Mouse (Mus musculus) layer of hippocampus, postnatal 14 days (tissue): ENCODE data around the gene Olfr967. TPM values are rescaled to one million over a fixed set of nuclear protein-coding genes. Genes with fewer than 3 reads are reported as not detected.
"Not testable (repeated sequence)": the region's sequence is repeated elsewhere in the genome, so short reads cannot be mapped to it uniquely, and the experiment has no call there.

Source experiments
- DNase-seq, 2 experiments: peaks; one replicate each; pipeline ENCODE4 v3.0.0; 2021 to 2022; ENCODE audit warnings: low spot score in 2 of 2, mixed read lengths in 1 of 2
- long read RNA-seq, 2 experiments: library from polyadenylated mRNA; stranded (forward); transcript quantifications; one replicate each; pipeline ENCODE4 v2.0.0; 2021
- total RNA-seq, 2 experiments: library from RNA; stranded (reverse); gene quantifications; 2 replicates each; pipeline ENCODE4 v1.2.3; 2021

Olfr967 gene
- not detected for total RNA-seq
- long read RNA-seq, experiment 1 = 0 reads
- long read RNA-seq, experiment 2 = 0 reads

DNA sequence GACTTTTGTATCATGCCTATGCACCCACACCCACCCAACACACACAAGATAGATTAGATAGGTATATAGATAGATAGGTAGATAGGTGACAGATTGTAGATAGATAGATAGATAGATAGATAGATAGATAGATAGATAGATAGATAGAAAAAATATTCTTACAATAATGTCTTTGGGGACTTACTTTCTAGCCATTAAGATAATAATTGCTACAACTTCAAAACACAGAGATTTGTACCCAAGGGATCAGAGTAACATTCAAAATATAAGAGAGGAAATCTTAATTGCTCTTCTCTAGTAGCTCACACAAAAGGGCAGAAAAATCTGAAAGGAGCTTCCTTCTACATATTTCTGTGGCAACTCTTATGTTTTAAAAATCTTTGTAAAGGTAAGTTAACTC is at the start of gene Olfr967:
Gene Olfr967 (plus strand): TSS at position 301 of the 400 bp plus-strand sequence.
- DNase-seq = no peak

DNA sequence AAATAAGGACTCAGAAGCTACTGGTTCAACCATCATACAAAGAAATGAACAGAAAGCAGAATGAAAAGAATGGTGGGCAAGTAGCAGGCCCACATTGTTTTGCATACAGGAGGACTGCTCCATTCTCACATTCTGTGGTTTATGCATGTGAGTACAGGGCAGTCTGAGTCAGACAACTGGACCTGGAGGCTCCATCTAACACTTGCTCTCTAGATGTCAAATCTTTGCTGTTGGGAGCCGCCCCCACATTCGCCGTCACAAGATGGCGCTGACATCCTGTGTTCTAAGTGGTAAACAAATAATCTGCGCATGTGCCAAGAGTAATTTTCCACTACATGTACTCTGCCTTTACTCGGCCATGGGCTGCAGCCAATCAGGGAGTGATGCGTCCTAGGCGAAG is 44.9 kb upstream of the Olfr967 start:
- not testable (repeated sequence) for DNase-seq

DNA sequence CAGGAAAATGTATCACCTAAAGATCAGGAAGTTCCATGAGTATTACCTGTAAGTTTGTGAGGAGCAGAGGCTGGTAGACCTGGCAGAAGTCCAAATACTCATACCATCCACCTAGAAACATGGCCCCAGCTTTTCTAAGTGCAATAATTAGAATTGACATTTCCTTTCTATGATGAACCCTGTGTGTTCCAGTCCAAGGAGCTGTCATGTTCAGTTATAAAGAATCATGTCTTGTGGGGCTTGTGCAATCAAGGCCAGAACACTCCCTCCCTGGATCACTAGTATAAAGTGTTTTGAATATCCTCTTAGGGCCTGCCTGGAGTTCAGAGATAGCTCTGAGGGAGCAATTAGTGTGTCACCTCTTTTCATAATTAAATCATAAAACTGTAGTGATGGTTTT is 39.0 kb upstream of the Olfr967 start, which contains the start of gene Olfr149:
Gene Olfr149 (minus strand): TSS at position 101 of the 400 bp plus-strand sequence.
- DNase-seq = no peak

DNA sequence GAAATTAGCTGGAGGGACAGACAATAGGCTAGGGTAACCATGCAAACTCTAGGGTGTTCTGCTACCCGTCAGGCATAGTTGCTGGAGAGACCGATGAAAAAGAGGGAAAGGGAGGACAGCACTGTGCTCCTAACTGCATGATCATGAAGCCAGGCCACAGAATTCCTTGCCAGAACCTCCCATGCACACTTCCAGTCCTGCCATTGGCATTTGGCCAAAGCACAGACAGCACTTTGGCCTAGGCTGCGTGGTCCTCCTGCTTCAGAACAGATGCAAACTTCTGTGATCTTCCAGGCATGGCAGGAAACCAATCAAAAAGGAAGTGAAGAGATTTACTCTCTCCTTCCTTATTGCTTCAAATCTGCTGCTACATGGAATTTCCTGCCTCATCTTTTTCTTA is 37.1 kb upstream of the Olfr967 start:
- DNase-seq = no peak

DNA sequence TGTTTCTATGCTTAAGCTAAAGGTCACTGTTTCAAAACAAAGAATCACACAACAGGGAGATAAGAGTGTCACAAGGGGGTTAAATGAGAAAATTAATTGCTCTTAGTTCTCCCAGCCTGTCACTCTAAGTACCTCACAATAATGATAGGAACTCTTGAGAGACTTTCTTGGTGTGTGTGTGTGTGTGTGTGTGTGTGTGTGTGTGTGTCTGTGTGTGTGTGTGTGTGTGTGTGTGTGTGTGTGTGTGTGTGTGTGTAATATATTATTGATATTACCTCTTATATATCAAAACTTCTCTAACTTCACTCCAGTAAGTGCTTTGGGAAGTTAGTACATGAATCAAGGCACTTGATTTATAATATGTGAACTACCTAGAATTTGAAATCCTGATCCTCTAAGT is 35.0 kb upstream of the Olfr967 start, which contains the start of gene Olfr965:
Gene Olfr965 (plus strand): TSS at position 301 of the 400 bp plus-strand sequence.
- no peak for DNase-seq

DNA sequence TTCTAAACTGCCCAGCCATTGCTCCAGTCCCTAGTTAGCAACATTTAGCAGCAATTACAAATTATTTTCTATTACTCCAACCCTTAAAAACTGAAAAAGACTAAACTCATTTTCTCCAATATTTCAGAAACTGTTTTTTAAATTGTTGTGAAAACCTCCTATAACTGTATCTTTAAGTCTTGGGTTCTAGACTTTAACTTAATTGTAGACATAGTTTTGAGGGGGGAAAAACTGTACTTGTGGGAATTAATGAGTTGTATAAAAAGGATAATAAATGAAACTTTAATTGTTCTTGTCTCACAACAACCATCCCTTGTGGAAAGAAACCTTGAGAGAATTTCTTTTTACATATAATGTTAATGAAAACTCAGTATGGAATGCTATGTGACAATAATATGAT is 15.4 kb upstream of the Olfr967 start, which contains the start of gene Olfr150:
Gene Olfr150 (plus strand): TSS at position 301 of the 400 bp plus-strand sequence.
- DNase-seq = no peak

DNA sequence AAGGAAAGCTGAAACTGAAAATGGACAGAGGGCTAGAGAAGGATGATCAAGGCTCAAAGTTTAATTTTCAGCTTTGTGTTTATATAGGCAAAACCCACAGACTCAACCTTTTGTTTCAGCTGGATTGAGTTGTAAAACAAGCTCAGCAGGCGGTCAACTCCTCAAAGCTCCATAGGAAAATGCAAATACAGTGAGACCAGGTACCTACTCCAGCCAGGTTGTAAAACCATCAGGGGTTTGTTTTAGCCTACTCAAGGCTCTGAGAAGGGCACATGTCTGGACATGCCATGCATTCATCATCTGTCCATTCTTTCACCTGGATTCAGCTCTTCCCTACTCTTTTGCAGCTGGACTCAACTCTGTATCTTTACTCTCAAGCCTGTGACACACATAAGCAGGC is 5.3 kb upstream of the Olfr967 start:
- DNase-seq = no peak

DNA sequence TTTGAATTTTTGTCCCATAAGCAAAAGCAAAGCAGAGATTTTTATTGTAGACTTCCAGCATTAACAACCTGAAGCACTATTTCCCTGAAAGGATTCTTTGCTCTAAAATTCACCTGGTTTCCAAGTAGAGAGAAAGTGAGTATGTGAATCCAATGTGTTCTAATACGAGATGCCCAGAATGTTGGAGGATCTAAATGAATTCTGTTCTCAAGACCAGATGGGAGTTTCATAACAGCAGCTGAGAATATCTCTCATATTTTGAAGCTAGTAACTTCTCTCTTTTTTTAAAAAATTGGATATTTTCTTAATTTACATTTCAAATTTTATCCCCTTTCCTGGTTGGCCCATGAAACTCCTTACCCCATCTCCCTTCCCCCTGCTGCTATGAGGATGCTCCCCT is 379 bp downstream of the Olfr967 start:
- DNase-seq = peak in 1 of 2 experiments; percentile 41

DNA sequence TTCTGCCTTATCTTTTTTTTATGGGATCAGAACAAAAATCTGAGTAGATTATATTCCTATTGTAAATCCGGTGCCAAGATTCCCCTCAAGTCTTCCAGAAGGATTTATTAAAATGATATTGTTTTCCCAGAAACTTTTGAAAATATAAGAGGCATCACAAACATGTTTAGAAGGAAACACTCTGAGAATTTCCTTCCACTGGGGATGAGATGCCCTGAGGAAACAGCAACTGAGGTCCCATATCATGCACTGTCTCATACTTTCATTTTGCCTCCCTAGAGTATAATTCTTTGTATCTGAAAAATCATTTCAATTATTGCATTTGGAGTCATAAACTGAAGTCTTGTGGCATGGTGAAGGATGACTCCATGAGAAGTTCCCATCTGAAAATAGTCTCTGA is 37.1 kb downstream of the Olfr967 start, which contains the start of gene Olfr968:
Gene Olfr968 (minus strand): TSS at position 101 of the 400 bp plus-strand sequence.
- DNase-seq = no peak

DNA sequence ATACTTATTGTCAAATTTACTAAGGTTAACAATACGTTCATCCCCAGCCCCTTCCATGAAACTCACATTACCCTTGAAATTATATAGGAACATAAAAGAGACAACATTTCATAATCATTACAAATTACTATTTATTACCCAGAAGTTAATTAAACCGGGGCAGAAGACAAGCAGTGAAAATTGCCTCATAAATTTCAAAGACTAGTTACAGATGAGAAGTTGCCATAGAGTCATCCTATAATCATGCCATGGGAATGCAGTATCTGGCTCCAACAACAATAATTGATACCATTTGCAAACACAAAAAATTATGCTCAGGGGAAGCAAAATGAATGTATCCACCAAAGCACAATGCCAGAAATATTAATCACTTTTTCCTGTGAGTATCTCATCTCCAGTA is 44.5 kb downstream of the Olfr967 start, which contains the start of gene Olfr969:
Gene Olfr969 (plus strand): TSS at position 388 of the 400 bp plus-strand sequence.
- DNase-seq = no peak

Other genes with a start within 250 kb of the Olfr967 start
- not detected for gene Olfr957, start 230.4 kb upstream of the Olfr967 start, total RNA-seq
- not detected for gene Olfr958, start 192.2 kb upstream of the Olfr967 start, total RNA-seq
- not detected for gene Olfr959, start 170.7 kb upstream of the Olfr967 start, total RNA-seq
- gene AW551984, start 141.8 kb upstream of the Olfr967 start, total RNA-seq = 10 to 100 TPM; 13.2 to 13.8 TPM
- not detected for gene Olfr148, start 135.6 kb upstream of the Olfr967 start, total RNA-seq
- not detected for gene Olfr960, start 124.9 kb upstream of the Olfr967 start, total RNA-seq
- not detected for gene Olfr961, start 101.2 kb upstream of the Olfr967 start, total RNA-seq
- not detected for gene Olfr963, start 79.0 kb upstream of the Olfr967 start, total RNA-seq
- not detected for gene Olfr149, start 39.1 kb upstream of the Olfr967 start, total RNA-seq
- not detected for gene Olfr965, start 34.9 kb upstream of the Olfr967 start, total RNA-seq
- not detected for gene Olfr150, start 15.3 kb upstream of the Olfr967 start, total RNA-seq
- not detected for gene Olfr968, start 37.0 kb downstream of the Olfr967 start, total RNA-seq
- gene Olfr969, start 44.7 kb downstream of the Olfr967 start, total RNA-seq = not detected
- gene Olfr970, start 62.6 kb downstream of the Olfr967 start, total RNA-seq = not detected
- gene Olfr971, start 90.6 kb downstream of the Olfr967 start, total RNA-seq = not detected
- not detected for gene Olfr972, start 120.2 kb downstream of the Olfr967 start, total RNA-seq
- gene Olfr229, start 161.1 kb downstream of the Olfr967 start, total RNA-seq = not detected
- gene Olfr974, start 191.3 kb downstream of the Olfr967 start, total RNA-seq = not detected
- gene Olfr975, start 205.8 kb downstream of the Olfr967 start, total RNA-seq = not detected
- not detected for gene Olfr976, start 214.9 kb downstream of the Olfr967 start, total RNA-seq
- not detected for gene Olfr978, start 245.9 kb downstream of the Olfr967 start, total RNA-seq